Comparison of ENCODE assay signal across 8 mouse cellular contexts in the genomic region with DNA sequence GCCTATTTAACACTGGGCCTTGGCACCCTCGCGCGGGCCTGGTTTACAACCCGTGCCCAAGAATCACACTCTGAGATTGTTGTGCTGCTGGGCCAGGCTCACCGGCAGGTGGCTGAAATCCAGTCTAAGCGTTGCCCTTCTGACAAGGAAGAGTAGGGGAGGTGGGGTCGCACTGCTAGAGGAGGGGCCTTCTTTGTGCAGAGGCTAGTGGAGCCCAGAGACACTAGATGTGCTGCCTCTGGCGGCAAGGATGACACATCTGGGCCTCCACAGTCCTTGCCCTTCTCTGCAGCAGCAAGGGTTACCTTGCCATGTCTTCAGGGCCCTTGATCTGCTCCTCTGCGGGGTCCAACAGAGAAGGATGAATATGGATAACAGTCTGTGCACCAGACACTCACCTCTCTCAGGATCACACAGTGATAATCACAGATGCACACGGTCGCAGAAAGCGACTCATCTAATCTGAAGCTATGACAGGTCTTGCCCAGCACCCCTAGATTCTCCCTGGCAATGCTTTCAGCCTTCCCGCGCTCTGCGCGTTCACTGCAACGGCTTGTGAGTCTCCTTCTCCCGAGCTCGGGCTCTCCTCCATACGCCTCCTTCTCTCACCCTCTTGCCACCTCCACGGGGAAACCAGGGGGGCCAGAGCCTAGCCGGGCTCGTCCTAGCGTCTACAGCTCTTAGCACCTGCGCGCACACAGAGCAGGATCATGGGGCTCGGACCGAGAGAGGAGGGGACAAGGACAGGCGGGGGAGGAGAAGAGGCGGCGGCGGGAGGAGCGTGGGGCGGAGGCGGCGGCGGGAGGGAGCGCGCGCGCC. TPM values are rescaled to one million over a fixed set of nuclear protein-coding genes. Genes with fewer than 3 reads are reported as not detected.
DNase-seq lines count a peak whose midpoint lies in the region; ATAC-seq and TF ChIP-seq lines count a peak whose summit lies in the region.

No protein-coding gene starts in this region.

- peak; percentile 16; the same call in 1 of the 2 replicates for TF ChIP-seq POLR2A in bone marrow, adult 2 months (IDR thresholded peaks at IDR 0.05; ENCODE audit: borderline replicate concordance, control insufficient read depth, low read depth, low read length)
- peak; percentile 10; the same call in 1 of the 2 replicates for TF ChIP-seq POLR2A in testis, adult 2 months (IDR thresholded peaks at IDR 0.05; ENCODE audit: control insufficient read depth, low read depth, low read length)

- no peak for TF ChIP-seq CTCF in bone marrow, adult 2 months (IDR thresholded peaks at IDR 0.05; ENCODE audit: control insufficient read depth, insufficient read depth, low read length)
- TF ChIP-seq CTCF in testis, adult 2 months (IDR thresholded peaks at IDR 0.05; ENCODE audit: control insufficient read depth, insufficient read depth, insufficient replicate concordance, low read depth, low read length) = no peak

- H3K4me3 ChIP-seq in bone marrow, adult 2 months (replicated peaks; ENCODE audit: control insufficient read depth, low read depth, low read length) = peak overlapping the region; percentile 72
- H3K4me3 ChIP-seq in embryonic facial prominence, embryonic 15.5 days (replicated peaks) = peak overlapping the region; percentile 72
- H3K4me3 ChIP-seq in heart, embryonic 13.5 days = peak overlapping the region; percentile 80
- peak overlapping the region; percentile 75 for H3K4me3 ChIP-seq in liver, embryonic 15.5 days (replicated peaks)
- H3K4me3 ChIP-seq in neural tube, embryonic 12.5 days = peak overlapping the region; percentile 85
- H3K4me3 ChIP-seq in testis, adult 2 months (ENCODE audit: control insufficient read depth, low read depth, low read length) = peak overlapping the region; percentile 71

- DNase-seq in B cell, adult 2 months = peak; percentile 56 to 63
- DNase-seq in kidney, postnatal 25 days = peak; percentile 79 to 88

- peaks cover 4% of the 10 kb centered on the region; the same call in 1 of the 2 replicates for H3K4me1 ChIP-seq in bone marrow, adult 2 months (ENCODE audit: control insufficient read depth, insufficient read depth, low read length)
- H3K4me1 ChIP-seq in embryonic facial prominence, embryonic 15.5 days = peaks cover 28% of the 10 kb centered on the region
- H3K4me1 ChIP-seq in heart, embryonic 13.5 days = peaks cover 26% of the 10 kb centered on the region
- peaks cover 47% of the 10 kb centered on the region for H3K4me1 ChIP-seq in liver, embryonic 15.5 days (replicated peaks)
- peaks cover 38% of the 10 kb centered on the region for H3K4me1 ChIP-seq in neural tube, embryonic 12.5 days
- H3K4me1 ChIP-seq in testis, adult 2 months (ENCODE audit: control insufficient read depth, insufficient read depth, low read length) = peaks cover 17% of the 10 kb centered on the region

- H3K9ac ChIP-seq in embryonic facial prominence, embryonic 15.5 days = peak overlapping the region; percentile 62
- H3K9ac ChIP-seq in heart, embryonic 13.5 days = peak overlapping the region; percentile 84
- H3K9ac ChIP-seq in liver, embryonic 15.5 days = peak overlapping the region; percentile 70
- peak overlapping the region; percentile 89 for H3K9ac ChIP-seq in neural tube, embryonic 12.5 days

- 6% methylated on average over 39 of the region's 41 CpGs for WGBS in bone marrow, adult 2 months
- 2% methylated on average over 35 of the region's 41 CpGs for WGBS in embryonic facial prominence, embryonic 15.5 days
- 3% methylated on average over 33 of the region's 41 CpGs for WGBS in heart, embryonic 13.5 days
- WGBS in liver, embryonic 15.5 days (ENCODE audit: insufficient replicate concordance) = 2% methylated on average over 40 of the region's 41 CpGs
- WGBS in neural tube, embryonic 12.5 days = 2% methylated on average over 37 of the region's 41 CpGs

- no peaks in the 10 kb centered on the region for H3K9me3 ChIP-seq in embryonic facial prominence, embryonic 15.5 days (replicated peaks)
- no peaks in the 10 kb centered on the region for H3K9me3 ChIP-seq in heart, embryonic 13.5 days
- no peaks in the 10 kb centered on the region for H3K9me3 ChIP-seq in liver, embryonic 15.5 days (replicated peaks)
- no peaks in the 10 kb centered on the region for H3K9me3 ChIP-seq in neural tube, embryonic 12.5 days

- peak; percentile 52 for ATAC-seq in embryonic facial prominence, embryonic 15.5 days (ENCODE audit: insufficient number of reproducible peaks, low FRiP score, low TSS enrichment, low read depth)
- peak; percentile 43; the same call in 1 of the 2 replicates for ATAC-seq in heart, embryonic 13.5 days (ENCODE audit: extremely low read depth, insufficient number of reproducible peaks, low FRiP score, low TSS enrichment)
- peak; percentile 43 for ATAC-seq in liver, embryonic 15.5 days (ENCODE audit: insufficient read depth)
- peak; percentile 75 for ATAC-seq in neural tube, embryonic 12.5 days (ENCODE audit: low FRiP score, low read depth)

- peak overlapping the region; percentile 99 for H3K4me2 ChIP-seq in embryonic facial prominence, embryonic 15.5 days (replicated peaks)
- peak overlapping the region; percentile 98 for H3K4me2 ChIP-seq in heart, embryonic 13.5 days
- peak overlapping the region; percentile 100 for H3K4me2 ChIP-seq in liver, embryonic 15.5 days
- peak overlapping the region; percentile 73 for H3K4me2 ChIP-seq in neural tube, embryonic 12.5 days (replicated peaks)

- H3K27me3 ChIP-seq in embryonic facial prominence, embryonic 15.5 days = peaks cover 21% of the 10 kb centered on the region
- H3K27me3 ChIP-seq in heart, embryonic 13.5 days (replicated peaks) = peaks cover 82% of the 10 kb centered on the region
- H3K27me3 ChIP-seq in liver, embryonic 15.5 days = peaks cover 28% of the 10 kb centered on the region
- no peaks in the 10 kb centered on the region for H3K27me3 ChIP-seq in neural tube, embryonic 12.5 days (replicated peaks)
- no peaks in the 10 kb centered on the region; the same call in 1 of the 2 replicates for H3K27me3 ChIP-seq in testis, adult 2 months (ENCODE audit: control insufficient read depth, insufficient read depth, low read length)

- peak overlapping the region; percentile 50; the same call in 1 of the 2 replicates for H3K27ac ChIP-seq in bone marrow, adult 2 months (ENCODE audit: control insufficient read depth, insufficient read depth, low read depth, low read length, poor library complexity)
- 0 out of 2 replicates have a peak overlapping the region, but pooled peaks have one; percentile 25 for H3K27ac ChIP-seq in embryonic facial prominence, embryonic 15.5 days (replicated peaks)
- no peak overlapping the region for H3K27ac ChIP-seq in heart, embryonic 13.5 days (replicated peaks)
- no peak overlapping the region; the same call in 1 of the 2 replicates for H3K27ac ChIP-seq in liver, embryonic 15.5 days (replicated peaks)
- H3K27ac ChIP-seq in neural tube, embryonic 12.5 days = peak overlapping the region; percentile 96
- peak overlapping the region; percentile 29 for H3K27ac ChIP-seq in testis, adult 2 months (ENCODE audit: control insufficient read depth, insufficient read depth, low read depth, low read length)

- no peaks in the 10 kb centered on the region for H3K36me3 ChIP-seq in embryonic facial prominence, embryonic 15.5 days
- H3K36me3 ChIP-seq in heart, embryonic 13.5 days = no peaks in the 10 kb centered on the region
- H3K36me3 ChIP-seq in liver, embryonic 15.5 days (replicated peaks) = no peaks in the 10 kb centered on the region
- peaks cover 14% of the 10 kb centered on the region for H3K36me3 ChIP-seq in neural tube, embryonic 12.5 days
- no peaks in the 10 kb centered on the region for H3K36me3 ChIP-seq in testis, adult 2 months (ENCODE audit: control insufficient read depth, insufficient read depth, low read length)

RNA-seq across cellular contexts. Expression of a gene that starts 0.5 kb away (rescaled TPM):
- polyA plus RNA-seq in bone marrow, adult 2 months (2011; ENCODE audit: insufficient read depth, insufficient read length, low replicate concordance, missing spikeins) = 7.6 and 10.2 TPM in 2 replicates
- 3.5 and 3.9 TPM in 2 replicates for polyA plus RNA-seq in embryonic facial prominence, embryonic 15.5 days (2015; fragmentation: Nextera tagmentation; extraction: Ambion mirVana)
- polyA plus RNA-seq in heart, embryonic 13.5 days (2015; fragmentation: Nextera tagmentation; extraction: Ambion mirVana) = 0.51 and 1.2 TPM in 2 replicates
- 2.1 and 2.8 TPM in 2 replicates for polyA plus RNA-seq in liver, embryonic 15.5 days (2015; fragmentation: Nextera tagmentation; extraction: Ambion mirVana)
- 47.6 and 53.9 TPM in 2 replicates for polyA plus RNA-seq in neural tube, embryonic 12.5 days (2016; fragmentation: Nextera tagmentation; extraction: Ambion mirVana)
- 87.5 and 89.2 TPM in 2 replicates for polyA plus RNA-seq in testis, adult 2 months (2012; rRNA removed)

Comparison
In these comparisons a context has a peak if more than half of its experiments do, and no peak if none do; other contexts are left out.
1. H3K27ac ChIP-seq: peak in bone marrow, adult 2 months (single experiment), embryonic facial prominence, embryonic 15.5 days (single experiment), neural tube, embryonic 12.5 days (single experiment) and testis, adult 2 months (single experiment); none in heart, embryonic 13.5 days (single experiment) and liver, embryonic 15.5 days (single experiment).
2. Peak in every context shown above with its lines, with median percentiles within 50 percentile points of each other: H3K4me3 ChIP-seq, ATAC-seq, H3K4me2 ChIP-seq and H3K9ac ChIP-seq.